Mouse (Mus musculus): ENCODE results near the gene Pcdh15.

The Pcdh15 gene

GRCm38 (mm10) chr10:74008836-74009235 is 909.7 kb downstream of the Pcdh15 start:
- DNase-seq = no peak

- DNase-seq = no peak
Observed at GRCm38 (mm10) chr10:74023091-74023490, 923.9 kb downstream of the Pcdh15 start.

GRCm38 (mm10) chr10:74053059-74053458 is 953.9 kb downstream of the Pcdh15 start:
- DNase-seq = no peak

GRCm38 (mm10) chr10:74086653-74087052 is 987.5 kb downstream of the Pcdh15 start:
- no peak for DNase-seq

- DNase-seq = no peak
Observed at GRCm38 (mm10) chr10:74098296-74098695, 999.2 kb downstream of the Pcdh15 start.

GRCm38 (mm10) chr10:74114107-74114506 is 1015.0 kb downstream of the Pcdh15 start:
- no peak for DNase-seq

GRCm38 (mm10) chr10:74116817-74117216 is 1017.7 kb downstream of the Pcdh15 start:
- DNase-seq = no peak

- DNase-seq = no peak
Observed at GRCm38 (mm10) chr10:74123421-74123820, 1024.3 kb downstream of the Pcdh15 start.

- no peak for DNase-seq
Observed at GRCm38 (mm10) chr10:74129192-74129591, 1030.0 kb downstream of the Pcdh15 start.

- DNase-seq = no peak
Observed at GRCm38 (mm10) chr10:74129665-74130064, 1030.5 kb downstream of the Pcdh15 start.

- DNase-seq = no peak
Observed at GRCm38 (mm10) chr10:74130805-74131204, 1031.7 kb downstream of the Pcdh15 start.

GRCm38 (mm10) chr10:74147966-74148365 is 1048.8 kb downstream of the Pcdh15 start:
- no peak for DNase-seq

GRCm38 (mm10) chr10:74181921-74182320 is 1082.8 kb downstream of the Pcdh15 start:
- DNase-seq = no peak

GRCm38 (mm10) chr10:74203650-74204049 is 1104.5 kb downstream of the Pcdh15 start:
- DNase-seq = no peak

- DNase-seq = no peak
Observed at GRCm38 (mm10) chr10:74217268-74217667, 1118.1 kb downstream of the Pcdh15 start.

- DNase-seq = no peak
Observed at GRCm38 (mm10) chr10:74220439-74220838, 1121.3 kb downstream of the Pcdh15 start.

- DNase-seq = no peak
Observed at GRCm38 (mm10) chr10:74257716-74258446, 1158.7 kb downstream of the Pcdh15 start.

GRCm38 (mm10) chr10:74258639-74259038 is 1159.5 kb downstream of the Pcdh15 start:
- no peak for DNase-seq

- DNase-seq = no peak
Observed at GRCm38 (mm10) chr10:74269637-74270269, 1170.6 kb downstream of the Pcdh15 start.

GRCm38 (mm10) chr10:74270894-74271293 is 1171.8 kb downstream of the Pcdh15 start:
- no peak for DNase-seq

- no peak for DNase-seq
Observed at GRCm38 (mm10) chr10:74304120-74304519, 1205.0 kb downstream of the Pcdh15 start.

- no peak for DNase-seq
Observed at GRCm38 (mm10) chr10:74305439-74306158, 1206.5 kb downstream of the Pcdh15 start.

- no peak for DNase-seq
Observed at GRCm38 (mm10) chr10:74307035-74307434, 1207.9 kb downstream of the Pcdh15 start.

- DNase-seq = no peak
Observed at GRCm38 (mm10) chr10:74316091-74316490, 1216.9 kb downstream of the Pcdh15 start.
